Mouse (Mus musculus) liver, embryonic 14.5 days (tissue): ENCODE data around the gene Zfp574. TPM values are rescaled to one million over a fixed set of nuclear protein-coding genes. Genes with fewer than 3 reads are reported as not detected.

ENCODE experiments used
- ATAC-seq: fragments of 200-750 bp; cut with Nextera tagmentation; 2 replicates; pipeline ENCODE4 v1.8.0; 2017; ENCODE audit warnings: moderate number of reproducible peaks, mild to moderate bottlenecking, moderate library complexity; ENCODE audit not compliant: insufficient read depth
- DNase-seq, 3 experiments: peaks; one replicate each; pipeline ENCODE4 v3.0.0-alpha.2; 2012 to 2013; ENCODE audit warnings: low read depth in 3 of 3, low spot score in 3 of 3
- H3K27ac ChIP-seq: fragments of 300-500 bp; sonication (generic); 2 replicates; pipeline ENCODE4 v1.5.1; 2014; ENCODE audit warnings: moderate library complexity, mild to moderate bottlenecking, control low read depth, inconsistent platforms
- H3K27me3 ChIP-seq: fragments of 300-500 bp; sonication (generic); 2 replicates; pipeline ENCODE4 v1.6.1; 2014; ENCODE audit warnings: mild to moderate bottlenecking, low read length, moderate library complexity; ENCODE audit not compliant: control insufficient read depth, insufficient read depth
- H3K36me3 ChIP-seq: fragments of 300-500 bp; sonication (generic); replicated peaks from 2 replicates; pipeline ENCODE4 v1.6.1; 2014; ENCODE audit warnings: low read depth; ENCODE audit not compliant: control insufficient read depth, insufficient read depth
- H3K4me1 ChIP-seq, 2 experiments: fragments of 200-500 bp in 1 of 2; fragments of 300-500 bp in 1 of 2; sonication (generic) in 1 of 2; replicated peaks; 2 replicates each; pipeline ENCODE4 v1.6.1; 2012 to 2014; ENCODE audit warnings: antibody characterized with exemption in 1 of 2, inconsistent platforms in 1 of 2, low read length in 1 of 2; ENCODE audit not compliant: control insufficient read depth in 2 of 2, insufficient read depth in 2 of 2
- H3K4me2 ChIP-seq: fragments of 300-500 bp; sonication (generic); 2 replicates; pipeline ENCODE4 v1.6.1; 2014; ENCODE audit warnings: low read depth, mild to moderate bottlenecking, control low read depth, moderate library complexity
- H3K4me3 ChIP-seq, 2 experiments: fragments of 200-500 bp in 1 of 2; fragments of 300-500 bp in 1 of 2; sonication (generic) in 1 of 2; 2 replicates each; pipeline ENCODE4 v1.5.1; 2012 to 2014; ENCODE audit warnings: low read depth in 2 of 2, low read length in 2 of 2, mild to moderate bottlenecking in 2 of 2, control low read depth in 1 of 2, inconsistent platforms in 1 of 2, moderate library complexity in 1 of 2; ENCODE audit not compliant: insufficient read depth in 1 of 2
- H3K9ac ChIP-seq: fragments of 300-500 bp; sonication (generic); replicated peaks from 2 replicates; pipeline ENCODE4 v1.6.1; 2014; ENCODE audit warnings: mild to moderate bottlenecking, control low read depth, moderate library complexity
- H3K9me3 ChIP-seq: fragments of 300-500 bp; sonication (generic); 2 replicates; pipeline ENCODE4 v1.6.1; 2016; ENCODE audit warnings: low read length, mixed read lengths; ENCODE audit not compliant: control insufficient read depth
- CTCF ChIP-seq: IDR thresholded peaks from 2 replicates; pipeline ENCODE4 v1.5.1; 2016; ENCODE audit warnings: antibody characterized with exemption, low read depth, control low read depth
- EP300 ChIP-seq: IDR thresholded peaks from 2 replicates; pipeline ENCODE4 v1.6.1; 2016; ENCODE audit warnings: antibody characterized with exemption, low read depth
- WGBS: fragments of 180-500 bp; shearing (Covaris S2); extraction: QIAGEN DNeasy Blood & Tissue Kit; methylation state at CpG from one replicate; pipeline ENCODE4 v1.1.7; 2014; ENCODE audit not compliant: insufficient replicate concordance; 5-methylcytosine and 5-hydroxymethylcytosine counted together
- polyA plus RNA-seq, 2 experiments: library from polyadenylated mRNA; depleted of rRNA in 1 of 2; stranded (reverse) in 1 of 2; unstranded in 1 of 2; fragments of >200 nt; fragmentation: Nextera tagmentation in 1 of 2; extraction: Ambion mirVana in 1 of 2; gene quantifications; 2 replicates each; pipeline versions ENCODE4 v1.2.1 to v1.2.3; 2012 to 2014

The Zfp574 gene
- polyA plus RNA-seq, 2 experiments: 6.3 to 6.6 TPM

DNA sequence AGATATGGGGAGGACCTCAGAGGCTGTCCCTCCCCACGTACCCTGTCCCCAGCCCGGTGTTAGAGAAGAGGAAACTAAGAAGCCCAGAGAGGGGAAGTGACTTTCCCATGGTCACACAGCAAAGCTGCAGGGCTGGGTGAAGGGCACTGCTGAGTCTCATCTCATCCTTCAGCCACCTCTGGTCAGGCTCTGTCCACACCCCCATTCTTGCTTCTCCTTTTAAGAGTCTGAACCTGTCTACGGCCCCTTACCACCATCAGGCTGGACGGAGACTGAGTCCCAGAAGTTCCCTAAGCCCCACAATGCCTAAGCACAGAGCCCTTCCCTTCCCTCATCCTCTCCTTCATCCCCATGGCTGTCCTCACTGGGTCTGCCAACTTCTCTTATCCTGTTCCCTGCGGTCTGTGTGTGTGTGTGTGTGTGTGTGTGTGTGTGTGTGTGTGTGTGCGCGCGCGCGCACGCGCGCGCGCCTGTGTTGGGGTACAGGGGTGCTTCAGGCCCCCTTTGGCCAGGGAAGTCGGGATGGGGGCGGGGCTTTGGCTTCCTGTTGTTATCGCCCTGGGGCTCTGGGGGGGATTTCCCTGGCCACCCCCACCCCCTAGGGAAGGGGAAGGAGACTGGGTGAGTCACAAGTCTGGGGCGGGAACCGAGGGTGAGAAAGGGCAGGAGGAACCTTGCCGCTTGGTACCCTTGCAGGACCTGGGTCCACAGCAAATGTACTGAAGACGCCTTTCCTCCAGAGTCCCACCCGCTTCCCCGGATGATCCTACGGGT lies 47.9 kb downstream of the Zfp574 start:
- Histone ChIP-seq H3K4me2 (no peak overlapping the region), H3K36me3 (no peaks in the 10 kb centered on the region), H3K27ac (no peak overlapping the region), H3K4me1 (no peaks in the 10 kb centered on the region), H3K9ac (no peak overlapping the region), H3K9me3 (no peaks in the 10 kb centered on the region), H3K27me3 (no peaks in the 10 kb centered on the region), H3K4me3 (no peak overlapping the region)
- TF ChIP-seq CTCF: no peak
- no peak for TF ChIP-seq EP300
- ATAC-seq: peak; percentile 23; the same call in 1 of the 2 replicates
- WGBS: 34% methylated on average over 25 of the region's 25 CpGs
- DNase-seq: no peak

DNA sequence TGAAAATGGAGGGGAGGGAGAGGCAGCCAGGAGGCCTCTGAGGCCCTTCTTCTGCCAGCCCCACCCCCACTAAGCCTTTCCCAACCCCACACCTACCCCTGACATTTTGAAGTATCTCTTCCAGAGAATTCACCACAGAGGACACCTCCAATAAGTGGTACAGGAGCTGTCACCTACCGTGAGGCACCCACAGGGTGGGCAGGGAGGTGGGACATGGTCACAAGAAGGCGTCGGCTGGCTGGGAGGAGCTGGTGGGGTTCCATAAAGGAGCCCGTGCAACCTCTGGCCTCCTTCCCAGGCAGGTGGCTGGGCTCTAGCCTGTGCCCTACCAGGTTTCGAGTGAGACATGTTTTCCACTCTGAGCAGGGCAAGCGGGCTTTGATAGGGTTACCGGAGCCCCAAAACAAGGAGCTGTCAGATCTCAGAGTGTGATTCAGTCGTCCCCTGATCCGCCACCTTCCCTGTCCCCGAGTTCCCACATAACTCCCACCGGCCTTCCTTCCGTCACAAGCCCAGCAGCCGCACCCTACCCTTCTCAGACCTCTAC lies 48.9 kb downstream of the Zfp574 start:
- Histone ChIP-seq H3K27ac (no peak overlapping the region), H3K4me2 (no peak overlapping the region), H3K9me3 (no peaks in the 10 kb centered on the region), H3K36me3 (no peaks in the 10 kb centered on the region), H3K4me3 (no peak overlapping the region), H3K9ac (no peak overlapping the region), H3K4me1 (no peaks in the 10 kb centered on the region), H3K27me3 (no peaks in the 10 kb centered on the region)
- WGBS: 60% methylated on average over 13 of the region's 13 CpGs
- DNase-seq (no peak), ATAC-seq (no peak)
- TF ChIP-seq EP300 (no peak), CTCF (no peak)

DNA sequence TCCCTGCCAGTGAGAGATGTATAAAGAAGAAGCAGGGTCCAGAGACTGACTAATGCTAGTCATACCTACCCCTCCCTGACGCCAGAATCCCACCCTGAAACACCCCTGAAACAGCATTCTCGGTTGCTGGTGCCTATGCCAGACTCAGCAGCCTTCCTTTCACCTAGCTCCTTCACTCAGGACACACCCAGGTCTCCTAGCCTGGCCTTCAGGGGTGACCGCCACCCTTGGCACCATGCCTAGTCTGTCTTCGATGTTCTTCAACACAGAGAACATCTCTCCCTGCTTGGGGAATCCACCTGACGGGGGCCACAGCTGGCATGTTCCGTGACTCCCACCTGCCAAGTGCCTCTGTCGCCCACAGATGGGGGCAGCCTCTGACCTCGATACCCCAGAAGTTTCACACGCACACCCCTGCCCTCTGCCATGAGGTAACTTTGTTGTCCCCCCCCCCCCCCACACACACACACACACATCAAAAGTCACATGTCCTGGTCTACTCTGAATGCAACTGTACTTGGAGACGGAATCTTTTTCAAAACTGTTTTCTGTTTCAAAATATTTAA lies 53.4 kb downstream of the Zfp574 start:
- no peaks in the 10 kb centered on the region for H3K4me1 ChIP-seq
- WGBS: 54% methylated on average over 10 of the region's 10 CpGs
- H3K27ac ChIP-seq: no peak overlapping the region
- H3K4me2 ChIP-seq: no peak overlapping the region
- H3K36me3 ChIP-seq: no peaks in the 10 kb centered on the region
- no peak overlapping the region for H3K4me3 ChIP-seq
- DNase-seq: no peak
- ATAC-seq: no peak
- no peaks in the 10 kb centered on the region for H3K27me3 ChIP-seq
- H3K9me3 ChIP-seq: no peaks in the 10 kb centered on the region
- no peak overlapping the region for H3K9ac ChIP-seq
- TF ChIP-seq CTCF (no peak), EP300 (no peak)

DNA sequence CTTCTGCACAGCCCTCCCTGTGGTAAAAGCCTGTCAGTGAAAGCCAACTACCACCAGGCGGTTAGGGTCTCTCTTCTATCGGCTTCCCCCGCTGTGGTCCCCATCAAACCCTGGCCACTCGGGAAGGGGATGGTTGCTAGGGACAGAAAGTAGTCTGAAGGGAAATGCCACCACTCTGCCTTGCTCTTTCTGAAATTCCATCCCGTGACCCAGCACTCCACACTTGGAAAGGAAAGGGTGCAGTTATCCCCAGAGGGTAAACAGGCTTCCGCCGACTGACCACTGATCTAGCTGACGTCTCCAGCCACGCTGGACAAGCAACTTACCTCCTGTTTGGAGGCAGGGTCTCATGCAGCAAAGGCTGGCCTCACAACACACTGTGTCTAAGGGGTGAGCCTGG lies 55.6 kb downstream of the Zfp574 start:
- TF ChIP-seq EP300 (no peak), CTCF (no peak)

DNA sequence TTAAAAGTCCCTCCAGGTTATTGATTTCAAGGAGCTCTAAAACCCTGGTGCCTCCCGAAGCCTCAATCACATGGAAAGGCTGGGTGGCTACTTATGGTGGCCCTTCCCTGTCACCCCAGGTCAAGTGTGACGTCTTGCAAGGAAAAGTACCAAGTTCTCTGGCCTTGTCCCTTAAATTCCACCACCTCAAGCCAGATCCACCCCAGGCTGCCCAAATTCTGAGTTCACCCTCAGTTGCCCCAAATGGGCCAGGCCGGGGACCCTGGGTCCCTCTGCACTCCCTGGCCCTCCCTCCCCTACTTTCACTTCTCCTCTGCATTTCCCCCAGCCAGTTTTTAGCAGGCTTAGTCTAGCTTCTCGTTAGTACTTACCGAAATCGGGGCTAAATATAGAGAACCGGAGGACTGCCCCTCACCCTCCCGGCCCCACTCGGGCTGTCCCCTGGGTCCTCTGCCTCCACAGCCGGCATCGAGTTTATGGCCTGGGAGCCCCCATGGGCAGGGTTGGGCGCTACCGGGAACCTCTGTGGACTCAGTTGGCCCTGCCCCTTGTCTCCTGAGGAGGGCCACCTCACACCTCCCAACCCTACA lies 57.1 kb downstream of the Zfp574 start:
- peaks cover 20% of the 10 kb centered on the region for H3K27me3 ChIP-seq
- H3K4me1 ChIP-seq: 0 out of 4 replicates have a peak, but pooled peaks cover 0 to 2% of the 10 kb centered on the region in 2 experiments
- H3K9ac ChIP-seq: no peak overlapping the region
- DNase-seq: no peak
- H3K27ac ChIP-seq: no peak overlapping the region
- WGBS: 23% methylated on average over 13 of the region's 13 CpGs
- H3K36me3 ChIP-seq: no peaks in the 10 kb centered on the region
- ATAC-seq: no peak
- no peak overlapping the region for H3K4me3 ChIP-seq
- no peaks in the 10 kb centered on the region for H3K9me3 ChIP-seq
- 0 out of 2 replicates have a peak overlapping the region, but pooled peaks have one; percentile 6 for H3K4me2 ChIP-seq
- no peak for TF ChIP-seq CTCF
- TF ChIP-seq EP300: no peak

More for the DNA sequence above, 55.6 kb downstream of the Zfp574 start:
- ATAC-seq: no peak
- Histone ChIP-seq H3K4me3 (no peak overlapping the region), H3K27ac (no peak overlapping the region), H3K9ac (no peak overlapping the region), H3K36me3 (no peaks in the 10 kb centered on the region), H3K4me1 (0 out of 4 replicates have a peak, but pooled peaks cover 0 to 2% of the 10 kb centered on the region in 2 experiments), H3K4me2 (no peak overlapping the region), H3K27me3 (peaks cover 7% of the 10 kb centered on the region), H3K9me3 (no peaks in the 10 kb centered on the region)
- DNase-seq: no peak
- WGBS: 66% methylated on average over 9 of the region's 9 CpGs
